Mouse (Mus musculus) spleen, adult 2 months (tissue): Measurements from ENCODE around the gene Pts.

Experiments
- CTCF ChIP-seq: fragments of 200-500 bp; IDR thresholded peaks from 2 replicates; pipeline ENCODE4 v1.5.1; 2011; ENCODE audit warnings: mild to moderate bottlenecking, inconsistent platforms; ENCODE audit not compliant: insufficient read depth, insufficient read length, insufficient replicate concordance; ENCODE audit errors: extremely low read depth
- POLR2A ChIP-seq: fragments of 200-500 bp; IDR thresholded peaks from 2 replicates; pipeline ENCODE4 v1.6.1; 2011; ENCODE audit warnings: low read depth, low read length, inconsistent platforms

DNA sequence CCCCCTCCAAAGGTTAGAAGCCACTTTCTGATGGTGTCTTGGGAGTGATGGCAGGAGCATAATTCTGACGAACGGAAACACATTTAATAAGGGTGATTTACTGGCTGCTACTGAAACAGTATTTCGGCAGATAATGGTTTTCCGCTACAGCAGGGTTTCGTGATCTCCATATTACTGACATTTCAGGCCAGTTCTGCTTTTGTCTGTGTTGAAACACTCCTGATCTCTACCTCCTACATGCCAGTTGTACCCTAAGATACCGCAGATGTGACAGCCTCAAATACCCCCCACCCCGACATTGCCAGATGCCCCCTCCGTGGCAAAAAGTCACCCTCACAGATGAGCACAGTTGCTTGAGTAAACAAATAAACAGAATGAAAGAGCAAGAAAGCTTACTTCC lies 49.0 kb downstream of the Pts start:
- TF ChIP-seq POLR2A (no peak), CTCF (no peak)
